Mouse (Mus musculus) cortical plate, adult 2 months (tissue): ENCODE data around the gene Smarce1.

ENCODE experiments used
- CTCF ChIP-seq: fragments of 200-500 bp; IDR thresholded peaks from 2 replicates; pipeline ENCODE4 v1.5.1; 2011; ENCODE audit warnings: mild to moderate bottlenecking, control low read depth, low read length; ENCODE audit not compliant: insufficient read depth; ENCODE audit errors: extremely low read depth
- POLR2A ChIP-seq: fragments of 200-500 bp; IDR thresholded peaks from 2 replicates; pipeline ENCODE4 v1.6.1; 2011; ENCODE audit warnings: mild to moderate bottlenecking, low read length, control low read depth; ENCODE audit not compliant: insufficient read depth; ENCODE audit errors: extremely low read depth

- no peak for TF ChIP-seq CTCF
- no peak for TF ChIP-seq POLR2A
These were observed 58.8 kb downstream of the Smarce1 start for GRCm38 (mm10) chr11:99172002-99172401.
